Mouse (Mus musculus) ES-E14 (cell line): ENCODE results near the gene Hspb9. TPM values are rescaled to one million over a fixed set of nuclear protein-coding genes. Genes with fewer than 3 reads are reported as not detected.

Experiments used
- DNase-seq: peaks from one replicate; pipeline ENCODE4 v3.0.0-alpha.2; 2013; ENCODE audit warnings: low read depth, low spot score
- H3K27ac ChIP-seq: 2 replicates; pipeline ENCODE4 v1.5.1; 2012; ENCODE audit warnings: low read depth, mild to moderate bottlenecking, low read length, moderate library complexity, mixed read lengths; ENCODE audit not compliant: poor library complexity, insufficient read depth, severe bottlenecking
- H3K36me3 ChIP-seq: 2 replicates; pipeline ENCODE4 v1.6.1; 2012; ENCODE audit warnings: mild to moderate bottlenecking, low read length, moderate library complexity, mixed read lengths; ENCODE audit not compliant: control insufficient read depth, poor library complexity, insufficient read depth, severe bottlenecking
- H3K4me1 ChIP-seq, 2 experiments: fragments of 150-350 bp in 1 of 2; sonication (generic) in 1 of 2; 2 replicates each; pipeline ENCODE4 v1.6.1; 2012; ENCODE audit warnings: low read length in 2 of 2, mild to moderate bottlenecking in 1 of 2, mixed read lengths in 1 of 2; ENCODE audit not compliant: control insufficient read depth in 2 of 2, insufficient read depth in 2 of 2, poor library complexity in 1 of 2
- H3K4me3 ChIP-seq, 2 experiments: fragments of 150-350 bp in 1 of 2; sonication (generic) in 1 of 2; 2 replicates each; pipeline ENCODE4 v1.5.1; 2012; ENCODE audit warnings: low read length in 2 of 2, low read depth in 1 of 2, mild to moderate bottlenecking in 1 of 2, mixed read lengths in 1 of 2; ENCODE audit not compliant: insufficient read depth in 1 of 2, poor library complexity in 1 of 2, severe bottlenecking in 1 of 2
- H3K9ac ChIP-seq: 2 replicates; pipeline ENCODE4 v1.6.1; 2012; ENCODE audit warnings: low read depth, mild to moderate bottlenecking, low read length, mixed read lengths; ENCODE audit not compliant: poor library complexity, insufficient read depth, severe bottlenecking
- H3K9me3 ChIP-seq: fragments of 150-350 bp; sonication (generic); 2 replicates; pipeline ENCODE4 v1.6.1; 2012; ENCODE audit warnings: low read depth, mild to moderate bottlenecking, low read length; ENCODE audit not compliant: control insufficient read depth, insufficient read depth
- CHD2 ChIP-seq: IDR thresholded peaks from 2 replicates; pipeline ENCODE4 v1.6.1; 2014; ENCODE audit warnings: mild to moderate bottlenecking, low read depth, low read length, inconsistent platforms
- HCFC1 ChIP-seq: IDR thresholded peaks from 2 replicates; pipeline ENCODE4 v1.6.1; 2012; ENCODE audit warnings: low read length, inconsistent platforms, borderline replicate concordance; ENCODE audit not compliant: insufficient read depth
- MAFK ChIP-seq: IDR thresholded peaks from 2 replicates; pipeline ENCODE4 v1.6.1; 2014; ENCODE audit warnings: mild to moderate bottlenecking, low read depth, low read length, inconsistent platforms; ENCODE audit not compliant: insufficient read depth
- ZC3H11A ChIP-seq: IDR thresholded peaks from 2 replicates; pipeline ENCODE4 v1.6.1; 2012; ENCODE audit warnings: low read depth, mild to moderate bottlenecking, inconsistent platforms, low read length, borderline replicate concordance
- ZNF384 ChIP-seq: IDR thresholded peaks from 2 replicates; pipeline ENCODE4 v1.6.1; 2012; ENCODE audit warnings: low read depth, low read length, inconsistent platforms
- in situ Hi-C, 2 experiments: fragments of 600-800 bp; cut with MboI; formaldehyde crosslinking; loops; one replicate each; pipeline ENCODE4 v1.15.1; 2025; ENCODE audit warnings: low sequenced_read_pairs in 2 of 2, inconsistent platforms in 1 of 2; ENCODE audit not compliant: unreplicated experiment in 2 of 2
- total RNA-seq: library from RNA; depleted of rRNA; stranded (reverse); fragments of 300-350 nt; gene quantifications from 2 replicates; pipeline ENCODE4 v1.2.3, GENCODE M21; 2012

Gene Hspb9
- total RNA-seq, 1 experiment, result 0.49 TPM

GRCm38 (mm10) chr11:100738066-100738604 lies 24.5 kb downstream of the Hspb9 start, which contains the start of gene Rab5c:
TSS of gene Rab5c (minus strand) at chr11:100738215.
- H3K9ac ChIP-seq, result peak within 1 kb of the TSS; percentile 93
- H3K36me3 ChIP-seq, result peaks cover 2% of the 10 kb centered on the region; the same call in 1 of the 2 replicates
- TF ChIP-seq CHD2 (peak; percentile 95), ZNF384 (no peak), HCFC1 (peak; percentile 98)
- H3K27ac ChIP-seq, result 0 out of 2 replicates have a peak within 1 kb of the TSS, but pooled peaks have one; percentile 4
- H3K4me3 ChIP-seq, result peak within 1 kb of the TSS; percentile 92
- DNase-seq, result peak; percentile 99
- peaks cover 8 to 10% of the 10 kb centered on the region in 2 experiments; a peak in 3 of 4 replicates for H3K4me1 ChIP-seq
- no peaks in the 10 kb centered on the region for H3K9me3 ChIP-seq
- in situ Hi-C loops, result no loop called here

DNA sequence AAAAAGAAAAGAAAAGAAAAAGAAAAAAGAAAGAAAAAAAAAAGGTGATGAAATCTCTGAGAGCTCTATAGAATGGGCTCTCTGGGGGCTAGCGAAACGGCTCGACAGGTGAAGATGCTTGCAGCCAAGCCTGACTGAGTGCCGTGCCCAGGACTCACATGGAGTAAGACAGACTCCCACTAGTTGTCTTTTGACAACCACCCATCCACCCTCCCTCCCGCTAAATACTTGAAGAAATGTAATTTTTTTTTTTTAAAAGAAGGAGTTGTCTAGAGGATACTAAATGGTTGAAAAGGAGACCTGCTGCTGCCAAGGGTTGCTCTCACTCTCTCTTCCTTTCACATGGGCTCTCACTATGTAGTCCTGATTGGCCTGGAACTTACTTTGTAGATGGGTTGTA lies 25.1 kb downstream of the Hspb9 start:
- Histone ChIP-seq H3K4me1 (peaks cover 8 to 10% of the 10 kb centered on the region in 2 experiments; a peak in 3 of 4 replicates), H3K36me3 (peaks cover 2% of the 10 kb centered on the region; the same call in 1 of the 2 replicates), H3K4me3 (peak overlapping the region; percentile 63 to 82; a peak in 3 of 4 replicates), H3K9me3 (no peaks in the 10 kb centered on the region), H3K27ac (no peak overlapping the region), H3K9ac (no peak overlapping the region; the same call in 1 of the 2 replicates)
- TF ChIP-seq ZC3H11A, result no peak
- no peak for TF ChIP-seq HCFC1
- no peak for TF ChIP-seq CHD2
- TF ChIP-seq MAFK, result no peak
- no peak for TF ChIP-seq ZNF384
- in situ Hi-C loops, result no loop called here
- no peak for DNase-seq

DNA sequence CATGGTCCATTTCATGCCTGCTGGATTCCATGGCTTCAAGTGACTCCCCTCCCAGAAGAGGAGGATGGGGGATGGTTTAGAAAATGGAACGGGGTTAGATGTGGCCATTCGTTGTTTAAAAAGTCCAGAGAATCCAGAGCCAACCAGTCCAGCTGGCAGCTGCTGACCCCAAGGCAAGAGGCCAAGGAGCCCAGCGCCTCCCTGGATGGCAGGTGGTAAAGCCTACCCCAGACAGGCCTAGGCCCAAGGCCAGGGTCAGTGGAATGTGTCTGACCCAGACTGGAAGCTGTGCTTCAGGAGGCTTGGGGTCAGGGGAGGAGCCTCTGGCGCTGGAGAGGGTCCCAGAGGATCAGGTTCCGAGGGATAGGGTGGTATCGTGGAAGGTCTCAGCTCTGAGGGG lies 27.7 kb downstream of the Hspb9 start:
- H3K36me3 ChIP-seq, result no peaks in the 10 kb centered on the region
- H3K27ac ChIP-seq, result no peak overlapping the region
- H3K9me3 ChIP-seq, result no peaks in the 10 kb centered on the region
- no peak for TF ChIP-seq MAFK
- TF ChIP-seq ZNF384, result no peak
- no peak for TF ChIP-seq ZC3H11A
- no peak for TF ChIP-seq HCFC1
- TF ChIP-seq CHD2, result no peak
- H3K4me3 ChIP-seq, result no peak overlapping the region
- H3K9ac ChIP-seq, result no peak overlapping the region
- DNase-seq, result no peak
- in situ Hi-C loops, result no loop called here
- peaks cover 9 to 15% of the 10 kb centered on the region in 2 experiments; a peak in 3 of 4 replicates for H3K4me1 ChIP-seq

- no peaks in the 10 kb centered on the region for H3K9me3 ChIP-seq
- peaks cover 4 to 9% of the 10 kb centered on the region in 2 experiments; a peak in 2 of 4 replicates for H3K4me1 ChIP-seq
- H3K9ac ChIP-seq, result no peak overlapping the region
- DNase-seq, result peak; percentile 73
- no peak overlapping the region for H3K27ac ChIP-seq
- no peak overlapping the region for H3K4me3 ChIP-seq
- in situ Hi-C loops, result no loop called here
- TF ChIP-seq MAFK (no peak), CHD2 (no peak), ZC3H11A (no peak), HCFC1 (no peak), ZNF384 (no peak)
- no peaks in the 10 kb centered on the region for H3K36me3 ChIP-seq
These were observed 31.4 kb downstream of the Hspb9 start for GRCm38 (mm10) chr11:100745085-100745484.
